Comparison of ENCODE assay signal across 8 mouse cellular contexts in the genomic region with DNA sequence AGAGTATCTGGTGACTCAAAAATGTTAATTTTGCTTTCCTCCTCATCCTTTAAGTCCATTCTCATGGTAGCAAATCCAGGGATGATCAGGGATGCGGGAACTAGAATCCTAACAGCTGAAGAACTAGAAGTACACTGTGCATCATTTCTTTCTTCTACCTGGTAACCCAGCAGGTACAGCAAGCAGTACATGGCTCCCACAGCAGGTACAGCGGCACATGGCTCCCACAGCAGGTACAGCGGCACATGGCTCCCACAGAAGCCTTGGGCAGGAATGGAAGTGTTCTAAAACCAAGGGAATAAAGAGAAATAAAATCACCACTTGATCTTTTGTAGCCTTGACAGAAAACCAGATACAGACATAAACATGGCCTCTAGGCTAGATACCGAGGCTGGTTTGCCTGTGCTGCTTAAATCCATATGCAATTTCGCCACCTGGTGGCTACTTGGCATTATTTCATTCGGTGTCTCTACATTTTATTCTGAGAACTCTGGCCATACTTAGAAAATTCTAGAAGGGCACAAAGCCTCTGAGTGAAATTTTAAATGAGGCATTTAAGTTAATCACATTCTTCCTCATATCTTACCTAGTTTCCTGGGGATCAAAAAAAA. TPM values are rescaled to one million over a fixed set of nuclear protein-coding genes. Genes with fewer than 3 reads are reported as not detected.
DNase-seq lines count a peak whose midpoint lies in the region; ATAC-seq lines count a peak whose summit lies in the region.

No protein-coding gene starts in this region.

- H3K9me3 ChIP-seq in forebrain, embryonic 14.5 days (replicated peaks; ENCODE audit: control insufficient read depth, low read length), result no peaks in the 10 kb centered on the region
- no peaks in the 10 kb centered on the region for H3K9me3 ChIP-seq in midbrain, embryonic 10.5 days (replicated peaks)

- ATAC-seq in frontal cortex, adult (ENCODE audit: low TSS enrichment), result peak; percentile 89
- ATAC-seq in CD4-positive, CD25-positive, alpha-beta regulatory T cell, adult 4 months, result peak; percentile 83
- peak; percentile 67 for ATAC-seq in forebrain, embryonic 14.5 days

- H3K27ac ChIP-seq in forebrain, embryonic 14.5 days (ENCODE audit: low read depth, low read length), result no peak overlapping the region
- no peak overlapping the region for H3K27ac ChIP-seq in midbrain, embryonic 10.5 days (replicated peaks)

- no peak overlapping the region for H3K9ac ChIP-seq in forebrain, embryonic 14.5 days (ENCODE audit: low read length)

- WGBS in forebrain, embryonic 14.5 days, result 58% methylated on average over 6 of the region's 6 CpGs
- 54% methylated on average over 6 of the region's 6 CpGs for WGBS in midbrain, embryonic 10.5 days

- H3K36me3 ChIP-seq in forebrain, embryonic 14.5 days (ENCODE audit: control insufficient read depth, insufficient read depth, low read length), result no peaks in the 10 kb centered on the region
- H3K36me3 ChIP-seq in midbrain, embryonic 10.5 days, result peaks cover 9% of the 10 kb centered on the region; the same call in 1 of the 2 replicates

- no peaks in the 10 kb centered on the region for H3K4me1 ChIP-seq in forebrain, embryonic 14.5 days (ENCODE audit: control insufficient read depth, insufficient read depth, low read length)
- H3K4me1 ChIP-seq in midbrain, embryonic 10.5 days, result no peaks in the 10 kb centered on the region

- H3K27me3 ChIP-seq in forebrain, embryonic 14.5 days (replicated peaks; ENCODE audit: control insufficient read depth, insufficient read depth, low read length), result no peaks in the 10 kb centered on the region
- no peaks in the 10 kb centered on the region; the same call in 1 of the 2 replicates for H3K27me3 ChIP-seq in midbrain, embryonic 10.5 days (ENCODE audit: low read depth, poor library complexity, severe bottlenecking)

- DNase-seq in frontal cortex, postnatal 25 days (ENCODE audit: low spot score in 2 of 2), result no peak
- DNase-seq in c-Kit-positive CD71-positive TER-119-negative erythroid progenitor cells, embryonic 14.5 days (ENCODE audit: low read depth), result peak; percentile 40
- peak; percentile 85 for DNase-seq in forebrain, embryonic 14.5 days (ENCODE audit: low spot score)
- DNase-seq in layer of hippocampus, adult 11-12 months (ENCODE audit: low spot score), result peak; percentile 58
- peak; percentile 31 for DNase-seq in midbrain, embryonic 10.5 days (ENCODE audit: low spot score)
- peak; percentile 41 to 47 for DNase-seq in spleen, postnatal 36 days (ENCODE audit: low spot score in 2 of 2)

- no peak overlapping the region for H3K4me3 ChIP-seq in forebrain, embryonic 14.5 days (ENCODE audit: low read depth, low read length)
- no peak overlapping the region for H3K4me3 ChIP-seq in midbrain, embryonic 10.5 days

- no peak overlapping the region for H3K4me2 ChIP-seq in forebrain, embryonic 14.5 days (ENCODE audit: low read length)

RNA-seq across cellular contexts. Expression of a gene that starts 22.2 kb away (rescaled TPM):
- polyA plus RNA-seq in CD4-positive, CD25-positive, alpha-beta regulatory T cell, adult 4 months (2017; shearing (Covaris generic)), result 10 to 100 TPM; 45.7 to 49.4 TPM
- polyA plus RNA-seq in forebrain, embryonic 14.5 days (2014; fragmentation: Nextera tagmentation; extraction: Ambion mirVana), result 281 and 313 TPM in 2 replicates
- polyA plus RNA-seq in midbrain, embryonic 10.5 days (2016; fragmentation: Nextera tagmentation; extraction: Ambion mirVana), result 50.8 and 71.3 TPM in 2 replicates

RNA-seq across cellular contexts. Expression of a gene that starts 22.9 kb away (rescaled TPM):
- polyA plus RNA-seq in CD4-positive, CD25-positive, alpha-beta regulatory T cell, adult 4 months (2017; shearing (Covaris generic)), result 1 to 10 TPM; 5.9 to 9.5 TPM
- polyA plus RNA-seq in forebrain, embryonic 14.5 days (2014; fragmentation: Nextera tagmentation; extraction: Ambion mirVana), result 18.1 and 20.9 TPM in 2 replicates
- 11.4 and 13.8 TPM in 2 replicates for polyA plus RNA-seq in midbrain, embryonic 10.5 days (2016; fragmentation: Nextera tagmentation; extraction: Ambion mirVana)

RNA-seq across cellular contexts. Expression of a gene that starts 34.2 kb away (rescaled TPM):
- 1 to 10 TPM; 3.3 to 6.2 TPM for polyA plus RNA-seq in CD4-positive, CD25-positive, alpha-beta regulatory T cell, adult 4 months (2017; shearing (Covaris generic))
- 6.0 and 7.4 TPM in 2 replicates for polyA plus RNA-seq in forebrain, embryonic 14.5 days (2014; fragmentation: Nextera tagmentation; extraction: Ambion mirVana)
- polyA plus RNA-seq in midbrain, embryonic 10.5 days (2016; fragmentation: Nextera tagmentation; extraction: Ambion mirVana), result 12.3 and 13.2 TPM in 2 replicates

RNA-seq across cellular contexts. Expression of a gene that starts 38.5 kb away (rescaled TPM):
- polyA plus RNA-seq in CD4-positive, CD25-positive, alpha-beta regulatory T cell, adult 4 months (2017; shearing (Covaris generic)), result 10 to 100 TPM; 24.2 to 27.3 TPM
- polyA plus RNA-seq in forebrain, embryonic 14.5 days (2014; fragmentation: Nextera tagmentation; extraction: Ambion mirVana), result 51.4 and 61.0 TPM in 2 replicates
- 17.0 and 18.7 TPM in 2 replicates for polyA plus RNA-seq in midbrain, embryonic 10.5 days (2016; fragmentation: Nextera tagmentation; extraction: Ambion mirVana)

RNA-seq across cellular contexts. Expression of a gene that starts 38.5 kb away (rescaled TPM):
- 10 to 100 TPM in 1 of 2 experiments, 1 to 10 TPM in 1; 3.0 to 17.7 TPM for polyA plus RNA-seq in CD4-positive, CD25-positive, alpha-beta regulatory T cell, adult 4 months (2017; shearing (Covaris generic))
- 10.8 and 11.9 TPM in 2 replicates for polyA plus RNA-seq in forebrain, embryonic 14.5 days (2014; fragmentation: Nextera tagmentation; extraction: Ambion mirVana)
- polyA plus RNA-seq in midbrain, embryonic 10.5 days (2016; fragmentation: Nextera tagmentation; extraction: Ambion mirVana), result 4.6 and 5.4 TPM in 2 replicates

Comparison
In these comparisons a context has a peak if more than half of its experiments do, and no peak if none do; other contexts are left out.
1. DNase-seq: peak in c-Kit-positive CD71-positive TER-119-negative erythroid progenitor cells, embryonic 14.5 days (single experiment), forebrain, embryonic 14.5 days (single experiment), layer of hippocampus, adult 11-12 months (single experiment), midbrain, embryonic 10.5 days (single experiment) and spleen, postnatal 36 days (2 of 2); none in frontal cortex, postnatal 25 days (0 of 2).
2. Peak in every context shown above with its lines, with median percentiles within 50 percentile points of each other: ATAC-seq.